ENCODE assay signal across 9 mouse cellular contexts in genomic region chr4:129967024-129968014, GRCm38 (mm10). TPM values are rescaled to one million over a fixed set of nuclear protein-coding genes. Genes with fewer than 3 reads are reported as not detected.
DNase-seq lines count a peak whose midpoint lies in the region; ATAC-seq lines count a peak whose summit lies in the region.
"Had no signal": no experiment of that assay in that cellular context is flagged by ENCODE, and none has a peak within 500 bp of the region (broad histone marks: within the 10 kb centered on the region; RNA-seq: fewer than 3 reads in every experiment).

No protein-coding gene starts in this region.

- H3K4me2 ChIP-seq in forebrain, embryonic 16.5 days (ENCODE audit: low read length), result peak overlapping the region; percentile 24; the same call in 1 of the 2 replicates

- peaks cover 33% of the 10 kb centered on the region for H3K4me1 ChIP-seq in forebrain, embryonic 16.5 days (replicated peaks; ENCODE audit: control insufficient read depth, insufficient read depth, low read length)

- ATAC-seq in forebrain, embryonic 16.5 days, result peak; percentile 84
- ATAC-seq in CD4-positive, CD25-positive, alpha-beta regulatory T cell, adult 4 months, result no peak

- peak overlapping the region; percentile 23 for H3K9ac ChIP-seq in forebrain, embryonic 16.5 days (replicated peaks; ENCODE audit: low read depth, low read length)

- peak overlapping the region; percentile 65 for H3K27ac ChIP-seq in forebrain, embryonic 16.5 days (ENCODE audit: low read length)

- intact Hi-C loops in left cerebral cortex, postnatal 36 days (cut with DNase I), result no loop called here

- no peaks in the 10 kb centered on the region for H3K27me3 ChIP-seq in forebrain, embryonic 16.5 days (replicated peaks; ENCODE audit: control insufficient read depth, insufficient read depth, low read length)

- DNase-seq in Muller cell, postnatal 12 days (ENCODE audit: inconsistent ontology term), result peak; percentile 24
- DNase-seq in brain, embryonic 18.5 days (ENCODE audit: low read depth, low spot score), result peak; percentile 74
- peak; percentile 61 for DNase-seq in left cerebral cortex, postnatal 36 days (ENCODE audit: low spot score in 2 of 2)
- peak; percentile 65 to 79 for DNase-seq in right cerebral cortex, adult 2 months (ENCODE audit: low spot score in 2 of 2)
- DNase-seq in spleen, postnatal 4 days (ENCODE audit: low spot score in 2 of 2), result no peak
- no peak for DNase-seq in thymus, postnatal 25 days

- H3K4me3 ChIP-seq in forebrain, embryonic 16.5 days (replicated peaks; ENCODE audit: low read length), result no peak overlapping the region

- whole genome bisulfite sequencing in forebrain, embryonic 16.5 days, result 8% methylated on average over 12 of the region's 13 CpGs

- no peaks in the 10 kb centered on the region for H3K9me3 ChIP-seq in forebrain, embryonic 16.5 days (ENCODE audit: control insufficient read depth, low read length)

- H3K36me3 ChIP-seq in forebrain, embryonic 16.5 days (ENCODE audit: control insufficient read depth, insufficient read depth), result no peaks in the 10 kb centered on the region

RNA-seq across cellular contexts. Expression of gene Adgrb2, which starts 17.4 kb away (rescaled TPM):
- polyA plus RNA-seq in forebrain, embryonic 16.5 days (2015; fragmentation: Nextera tagmentation; extraction: Ambion mirVana), result 9.6 and 12.2 TPM in 2 replicates
- 100 to 1,000 TPM; 401 TPM for total RNA-seq in left cerebral cortex, postnatal 36 days (2021)
- polyA plus RNA-seq in CD4-positive, CD25-positive, alpha-beta regulatory T cell, adult 4 months (2017; shearing (Covaris generic)), result under 1 TPM in 1 of 2 experiments, not detected in 1; 0.34 TPM

RNA-seq across cellular contexts. Expression of gene Spocd1, which starts 38.3 kb away (rescaled TPM):
- not detected in 2 replicates for polyA plus RNA-seq in forebrain, embryonic 16.5 days (2015; fragmentation: Nextera tagmentation; extraction: Ambion mirVana)
- under 1 TPM; 0.22 to 0.48 TPM for total RNA-seq in left cerebral cortex, postnatal 36 days (2021)
- polyA plus RNA-seq in CD4-positive, CD25-positive, alpha-beta regulatory T cell, adult 4 months (2017; shearing (Covaris generic)), result not detected
- polyA plus RNA-seq: stomach, embryonic 14.5 days had no signal

Comparison
In these comparisons a context has a peak if more than half of its experiments do, and no peak if none do; other contexts are left out.
1. DNase-seq: peak in Muller cell, postnatal 12 days (single experiment), brain, embryonic 18.5 days (single experiment), left cerebral cortex, postnatal 36 days (2 of 2) and right cerebral cortex, adult 2 months (2 of 2); none in spleen, postnatal 4 days (0 of 2) and thymus, postnatal 25 days (single experiment).